Mouse (Mus musculus): ENCODE measurements at regions not wholly inside any gene's neighbourhood (a gene's known extent, or its start where the extent isn't known, plus 50 kb on each side); places are given as distances from the start of the nearest gene placed in this dataset.
A peak's percentile ranks its signal among the peaks of the same experiment; 100 is the strongest.

- intact Hi-C loops (cut with DNase I) = no loop called here
- no peak for DNase-seq (ENCODE audit: low spot score)
Observed at GRCm38 (mm10) chr2:160421216-160421911, 54.5 kb upstream of the Mafb start.

DNA sequence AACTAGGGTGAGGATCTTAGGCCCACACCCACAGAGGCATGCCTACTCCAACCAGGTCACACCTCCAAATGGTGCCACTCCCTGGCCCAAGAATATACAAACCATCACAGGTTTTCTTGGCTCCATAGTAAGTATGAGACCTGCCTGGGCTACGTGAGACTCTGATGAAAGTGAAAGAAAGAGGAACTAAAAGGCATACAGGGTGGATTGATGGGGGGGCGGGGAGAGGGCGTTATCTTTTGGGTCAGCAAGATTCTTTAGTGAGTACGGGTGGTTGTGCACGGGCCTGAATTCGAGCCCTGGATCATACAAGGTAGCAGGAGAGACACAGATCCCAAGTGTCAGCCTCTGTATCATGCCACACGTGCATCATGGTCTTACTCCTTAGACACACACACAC is 57.6 kb upstream of the Mafb start:
- intact Hi-C loops (cut with DNase I) = no loop called here
- DNase-seq (ENCODE audit: low spot score) = no peak

- DNase-seq (ENCODE audit: low spot score) = no peak
- intact Hi-C loops (cut with DNase I) = no loop called here
Observed at GRCm38 (mm10) chr2:160427431-160427830, 60.6 kb upstream of the Mafb start.

- DNase-seq (ENCODE audit: low spot score) = peak; percentile 64
- intact Hi-C loops (cut with DNase I) = no loop called here
Observed at GRCm38 (mm10) chr2:160433252-160433651, 66.4 kb upstream of the Mafb start.

DNA sequence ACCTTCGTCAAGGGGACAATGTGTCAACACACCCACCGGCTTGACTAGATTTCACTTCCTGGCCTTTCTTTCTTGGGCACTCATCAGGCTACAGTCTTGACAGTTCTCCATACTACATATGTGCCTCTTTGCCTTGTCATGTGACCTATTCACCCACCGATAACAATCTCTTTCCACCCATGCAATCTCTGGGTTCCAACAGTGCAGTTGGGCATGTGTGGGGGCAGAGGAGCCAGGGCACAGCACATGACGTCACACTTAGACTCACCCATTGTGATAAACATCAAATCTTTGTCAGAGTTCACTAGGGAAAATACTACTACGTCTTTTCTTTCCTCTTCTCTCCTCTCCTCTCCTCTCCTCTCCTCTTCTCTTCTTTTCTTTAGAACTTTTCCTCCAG is 67.8 kb upstream of the Mafb start:
- intact Hi-C loops (cut with DNase I) = no loop called here

DNA sequence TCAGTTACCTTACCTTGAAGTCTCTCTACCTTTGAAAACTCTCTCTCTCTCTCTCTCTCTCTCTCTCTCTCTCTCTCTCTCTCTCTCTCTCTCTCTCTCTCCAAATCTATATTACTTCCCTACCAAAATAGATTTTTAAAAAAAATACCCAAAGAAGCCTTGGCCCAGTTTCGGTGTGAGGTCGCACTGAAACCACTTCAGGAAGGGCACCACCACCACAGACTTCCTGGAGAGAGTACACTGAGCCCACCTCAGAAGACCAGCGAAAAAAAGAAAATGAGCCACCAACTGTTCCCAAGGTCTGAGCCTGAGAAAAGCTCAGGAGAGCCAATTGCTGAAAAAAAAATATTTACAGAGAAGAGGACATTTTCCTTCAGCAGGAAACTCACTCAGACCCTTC is 68.8 kb upstream of the Mafb start:
- DNase-seq (ENCODE audit: low spot score) = no peak
- intact Hi-C loops (cut with DNase I) = no loop called here

More for the DNA sequence above, 67.8 kb upstream of the Mafb start:
- no peak for DNase-seq (ENCODE audit: low spot score)

GRCm38 (mm10) chr2:160439028-160439427 is 72.2 kb upstream of the Mafb start:
- intact Hi-C loops (cut with DNase I) = no loop called here
- no peak for DNase-seq (ENCODE audit: low spot score)

- intact Hi-C loops (cut with DNase I) = no loop called here
- DNase-seq (ENCODE audit: low spot score) = no peak
Observed at GRCm38 (mm10) chr2:160440236-160440635, 73.4 kb upstream of the Mafb start.

- no peak for DNase-seq (ENCODE audit: low spot score)
- intact Hi-C loops (cut with DNase I) = loop anchor here (5.0 kb wide), 2 partner anchors 41 to 81 kb away; no protein-coding TSS in a partner anchor
Observed at GRCm38 (mm10) chr2:160451057-160451456, 84.2 kb upstream of the Mafb start.

- peak; percentile 74 for DNase-seq (ENCODE audit: low spot score)
- intact Hi-C loops (cut with DNase I) = loop anchor here (5.0 kb wide), 2 partner anchors 41 to 81 kb away; no protein-coding TSS in a partner anchor
Observed at GRCm38 (mm10) chr2:160451481-160452238, 84.8 kb upstream of the Mafb start.

- no peak for DNase-seq (ENCODE audit: low spot score)
- intact Hi-C loops (cut with DNase I) = loop anchor here (5.0 kb wide), 2 partner anchors 40 to 80 kb away; no protein-coding TSS in a partner anchor
Observed at GRCm38 (mm10) chr2:160452239-160452530, 85.3 kb upstream of the Mafb start.

DNA sequence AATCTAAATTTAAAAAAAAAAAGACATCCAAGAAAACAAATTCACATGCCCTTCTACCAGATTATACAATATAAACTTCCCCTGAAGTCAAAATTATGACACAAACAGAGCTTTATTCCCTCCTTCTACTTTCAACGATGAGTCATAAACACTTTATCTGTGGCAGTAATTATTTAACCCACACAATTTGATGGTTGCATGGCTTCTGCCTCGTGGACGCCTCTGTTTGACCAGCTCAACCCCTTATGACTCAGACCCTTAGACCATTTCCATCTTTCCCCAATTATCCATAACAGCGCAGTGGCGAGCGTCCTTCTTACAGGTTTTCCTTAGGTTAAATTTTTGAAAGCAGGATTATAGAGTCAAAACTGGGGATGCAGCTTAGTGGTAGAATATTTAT is 85.9 kb upstream of the Mafb start:
- intact Hi-C loops (cut with DNase I) = loop anchor here (5.0 kb wide), 2 partner anchors 40 to 80 kb away; no protein-coding TSS in a partner anchor
- DNase-seq (ENCODE audit: low spot score) = no peak

GRCm38 (mm10) chr2:160455617-160456016 is 88.8 kb upstream of the Mafb start:
- intact Hi-C loops (cut with DNase I) = no loop called here

DNA sequence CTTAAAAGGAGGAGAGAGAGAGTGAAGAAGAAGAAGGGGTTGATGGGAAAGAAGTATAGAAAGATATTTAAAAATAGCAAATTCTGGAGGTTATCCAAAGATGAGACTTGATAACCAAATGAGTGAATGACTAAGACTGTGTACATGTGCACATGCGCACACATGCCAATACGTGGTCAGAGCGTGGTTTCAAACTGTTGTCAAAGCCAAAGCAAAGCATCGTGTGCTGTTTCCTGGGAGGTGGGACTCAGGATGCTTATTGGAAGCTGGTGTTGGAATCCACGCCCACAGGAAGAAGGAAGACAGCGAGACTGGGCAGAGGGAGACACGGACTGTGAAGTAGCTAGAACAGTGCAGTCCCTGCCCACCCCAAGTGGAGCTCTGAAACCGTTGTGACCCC is 89.8 kb upstream of the Mafb start:
- intact Hi-C loops (cut with DNase I) = no loop called here
- no peak for DNase-seq (ENCODE audit: low spot score)

More at GRCm38 (mm10) chr2:160455617-160456016, 88.8 kb upstream of the Mafb start:
- DNase-seq (ENCODE audit: low spot score) = no peak

- intact Hi-C loops (cut with DNase I) = no loop called here
Observed at GRCm38 (mm10) chr2:160471561-160471960, 104.7 kb upstream of the Mafb start.

GRCm38 (mm10) chr2:160476181-160476580 is 109.3 kb upstream of the Mafb start:
- intact Hi-C loops (cut with DNase I) = no loop called here
- DNase-seq (ENCODE audit: low spot score) = no peak

More at GRCm38 (mm10) chr2:160471561-160471960, 104.7 kb upstream of the Mafb start:
- DNase-seq (ENCODE audit: low spot score) = no peak

DNA sequence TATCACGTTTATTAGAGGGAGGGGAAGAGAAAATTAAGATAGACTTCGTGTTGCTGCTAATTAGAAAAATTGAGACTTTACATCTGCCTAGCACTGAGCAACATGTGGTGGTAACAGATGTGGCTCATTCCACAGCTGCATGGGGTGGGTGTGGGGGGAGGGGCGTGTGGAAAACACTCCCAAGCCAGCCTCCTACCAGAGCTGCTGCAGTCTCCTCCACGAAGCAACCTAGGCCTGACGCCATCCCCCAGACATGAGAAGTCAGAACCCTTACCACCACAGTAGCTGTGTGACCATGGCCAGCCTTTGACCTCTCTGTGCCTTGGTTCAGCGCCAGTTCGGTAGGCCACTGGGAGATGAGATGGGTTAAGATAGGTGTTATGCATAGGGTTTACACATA is 112.4 kb upstream of the Mafb start:
- intact Hi-C loops (cut with DNase I) = no loop called here
- no peak for DNase-seq (ENCODE audit: low spot score)

DNA sequence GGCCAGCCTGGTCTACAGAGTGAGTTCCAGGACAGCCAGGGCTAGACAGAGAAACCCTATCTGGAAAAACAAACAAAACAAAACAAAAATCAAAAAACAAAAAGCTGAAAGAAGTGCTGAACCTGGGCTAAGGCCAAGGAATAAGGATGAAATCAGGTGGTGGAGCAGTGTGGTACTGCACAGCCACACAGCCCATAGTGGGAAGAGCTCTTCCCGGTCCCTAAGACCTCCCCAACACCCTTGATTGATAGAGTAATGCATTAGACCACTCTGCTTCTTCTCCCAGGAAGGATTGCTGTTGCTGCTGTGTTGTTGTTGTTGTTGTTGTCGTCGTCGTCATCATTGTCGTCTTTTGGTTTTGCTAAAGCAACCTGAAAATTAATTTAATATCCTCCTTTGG is 118.2 kb upstream of the Mafb start:
- intact Hi-C loops (cut with DNase I) = no loop called here
- DNase-seq (ENCODE audit: low spot score) = no peak

- intact Hi-C loops (cut with DNase I) = no loop called here
- DNase-seq (ENCODE audit: low spot score) = no peak
Observed at GRCm38 (mm10) chr2:160485515-160485914, 118.7 kb upstream of the Mafb start.

DNA sequence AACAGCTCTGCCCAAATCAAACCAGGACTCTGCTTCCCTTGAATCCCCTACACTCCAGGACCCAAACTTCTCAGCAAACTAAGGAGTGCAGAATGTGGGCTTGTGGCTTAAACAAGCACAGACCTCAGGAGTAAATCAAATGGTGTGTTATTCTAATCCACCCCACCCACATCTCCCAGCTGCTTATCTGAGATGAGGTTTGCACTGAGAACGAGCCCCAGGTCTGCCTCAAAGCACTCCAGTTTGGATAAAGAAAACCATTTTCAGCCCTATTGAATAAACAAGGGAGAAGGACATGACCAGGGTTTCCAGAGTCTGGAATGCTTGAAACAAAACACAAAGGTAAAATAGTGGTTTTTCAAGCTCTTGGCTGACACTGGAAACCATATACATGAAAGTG is 132.9 kb upstream of the Mafb start:
- intact Hi-C loops (cut with DNase I) = no loop called here
- no peak for DNase-seq (ENCODE audit: low spot score)

GRCm38 (mm10) chr2:160502901-160503300 is 136.0 kb upstream of the Mafb start:
- DNase-seq (ENCODE audit: low spot score) = no peak
- intact Hi-C loops (cut with DNase I) = no loop called here
